Mouse (Mus musculus) right cerebral cortex, postnatal 4 days (tissue): ENCODE data around the gene Ubl7.

Experiments
- DNase-seq: peaks from one replicate; pipeline ENCODE4 v3.0.0-alpha.2; 2022

Ubl7 gene

DNA sequence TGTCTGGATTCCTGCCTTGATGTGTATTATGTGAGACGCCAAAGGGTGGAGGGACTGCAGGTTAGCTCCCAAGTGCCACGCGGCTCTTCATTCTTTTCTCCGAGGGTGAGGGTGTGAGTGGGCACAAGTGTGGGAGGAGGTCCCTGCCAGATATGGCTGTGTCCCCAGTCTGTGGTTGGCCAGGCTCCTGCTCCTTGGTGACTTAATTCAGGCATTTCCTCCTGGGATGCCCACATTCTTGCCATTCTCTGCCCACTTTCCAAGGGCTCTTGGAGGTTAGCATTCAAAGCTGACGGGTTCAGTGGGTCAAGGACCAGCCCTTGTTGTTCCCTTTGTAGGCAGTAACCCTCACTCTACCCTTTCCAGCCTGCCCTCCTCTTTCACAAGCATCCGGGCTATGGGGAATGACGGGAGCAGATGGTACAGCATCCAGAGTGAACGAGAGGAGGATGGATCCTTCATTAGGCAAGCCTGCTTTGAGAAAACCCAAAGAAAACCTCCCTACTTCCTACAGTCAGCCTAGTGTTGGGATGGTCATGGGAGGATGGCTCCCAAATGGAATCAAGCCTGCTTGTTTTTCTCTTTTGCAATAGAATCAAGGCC lies 38.4 kb downstream of the Ubl7 start:
- DNase-seq, result no peak

DNA sequence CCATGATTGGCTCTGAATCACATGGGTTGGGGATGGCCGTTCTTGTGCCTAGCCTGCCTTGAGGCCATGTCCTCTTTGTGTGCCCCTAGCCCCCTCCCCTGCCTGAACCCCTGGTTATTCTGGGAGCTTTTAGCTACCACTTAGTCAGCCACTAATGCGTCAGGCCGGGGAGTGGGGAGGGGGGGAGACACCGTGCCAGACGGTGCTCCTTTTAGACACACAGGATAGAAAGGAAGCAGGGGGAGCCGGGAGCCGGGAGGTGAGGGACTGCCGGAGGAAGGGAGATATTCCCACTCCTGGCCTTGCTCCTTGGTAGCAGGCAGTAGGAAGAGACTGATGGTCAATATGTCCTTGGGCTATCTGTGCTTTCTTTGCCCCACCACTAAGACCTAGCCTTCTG lies 39.1 kb downstream of the Ubl7 start:
- no peak for DNase-seq

DNA sequence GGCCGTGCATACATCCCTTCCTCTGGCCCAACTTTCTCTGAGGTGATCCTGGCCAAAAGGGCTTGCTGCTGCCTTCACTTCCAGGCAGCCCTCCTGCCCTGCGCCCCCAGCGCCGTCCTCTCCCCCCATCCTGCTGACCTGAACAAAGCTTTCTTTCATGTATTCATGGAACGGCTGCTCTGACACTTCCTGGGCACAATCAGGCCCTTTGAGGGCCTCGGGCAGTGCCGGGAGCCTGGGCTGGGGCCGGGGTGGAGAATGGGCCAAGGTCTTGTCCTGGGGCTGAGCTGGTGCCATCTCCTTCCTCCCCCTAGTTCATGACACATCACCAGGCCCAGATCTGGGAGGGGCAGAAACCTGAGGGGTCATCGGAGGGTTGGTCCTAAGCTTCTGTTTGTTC lies 39.7 kb downstream of the Ubl7 start:
- no peak for DNase-seq

DNA sequence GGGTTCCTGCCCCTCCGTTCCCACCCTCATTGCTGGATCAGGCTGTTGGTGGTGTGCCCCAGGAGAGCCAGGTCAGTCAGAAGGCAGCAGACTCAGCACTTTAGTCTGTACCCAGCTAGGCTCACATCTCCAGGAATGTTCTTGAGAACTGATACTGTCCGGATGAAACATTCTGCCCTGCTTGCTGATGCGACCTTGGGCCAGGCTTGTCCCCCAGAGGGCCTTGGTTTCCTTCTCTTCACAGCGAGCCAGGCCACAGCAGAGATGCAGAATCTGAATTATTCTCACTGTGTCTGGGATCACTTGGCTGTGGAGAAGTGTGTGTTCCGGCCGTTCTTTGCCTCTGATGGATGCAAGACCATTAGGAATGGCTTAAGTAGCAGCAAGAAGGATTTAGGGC lies 41.2 kb downstream of the Ubl7 start:
- no peak for DNase-seq

DNA sequence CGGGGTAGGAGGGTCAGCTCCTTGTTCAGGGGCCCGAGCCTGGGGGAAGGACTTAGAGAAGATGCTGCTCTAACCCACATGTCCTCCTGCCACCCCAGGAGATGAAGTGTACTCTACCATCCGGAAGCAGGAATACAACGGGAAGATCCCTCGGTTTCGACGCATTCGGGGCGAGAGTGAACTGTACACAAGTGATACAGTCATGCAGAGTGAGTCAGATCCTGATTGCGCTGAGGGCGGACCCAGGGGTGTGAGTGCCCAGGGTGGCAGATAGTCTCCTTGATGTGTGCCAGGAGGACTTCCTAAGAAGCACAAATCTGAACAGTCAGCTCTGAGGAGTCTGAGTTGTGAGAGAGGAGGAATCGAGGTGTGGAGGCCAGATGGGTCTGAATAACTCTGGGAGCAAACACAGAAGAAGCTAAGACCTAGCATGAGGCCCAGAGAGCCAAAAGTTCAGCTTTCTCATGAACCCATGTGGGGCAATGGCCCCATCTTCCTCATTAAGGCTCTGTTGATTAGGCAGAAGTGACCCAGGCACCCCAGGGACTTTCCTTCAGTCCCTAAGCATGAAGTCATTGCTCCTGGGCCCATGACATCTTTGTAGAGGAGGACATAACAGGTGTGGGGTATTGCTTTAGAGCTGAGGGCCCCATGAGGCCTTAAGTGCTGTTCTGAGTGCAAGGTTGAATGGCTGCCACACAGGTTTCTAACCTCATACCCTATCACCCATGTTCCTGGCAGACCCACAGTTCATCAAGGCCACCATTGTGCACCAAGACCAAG lies 44.4 kb downstream of the Ubl7 start:
- DNase-seq, result no peak

DNA sequence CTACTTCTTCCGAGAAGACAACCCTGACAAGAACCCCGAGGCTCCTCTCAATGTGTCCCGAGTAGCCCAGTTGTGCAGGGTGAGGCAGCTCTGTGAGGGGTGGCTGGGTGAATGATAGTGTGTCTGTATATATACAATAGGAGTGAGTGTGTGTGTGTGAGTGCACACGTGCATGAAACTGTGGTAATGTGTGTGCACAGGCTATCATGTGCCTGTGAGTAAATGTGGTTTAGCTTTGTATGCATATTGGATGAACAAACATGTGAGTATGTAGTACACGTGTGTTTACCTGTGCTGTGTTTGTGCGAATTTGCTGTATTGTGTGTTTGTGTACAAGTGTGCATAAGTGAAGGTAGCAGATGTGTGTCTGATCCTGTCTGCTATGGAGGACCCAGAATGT lies 45.0 kb downstream of the Ubl7 start:
- DNase-seq, result no peak

DNA sequence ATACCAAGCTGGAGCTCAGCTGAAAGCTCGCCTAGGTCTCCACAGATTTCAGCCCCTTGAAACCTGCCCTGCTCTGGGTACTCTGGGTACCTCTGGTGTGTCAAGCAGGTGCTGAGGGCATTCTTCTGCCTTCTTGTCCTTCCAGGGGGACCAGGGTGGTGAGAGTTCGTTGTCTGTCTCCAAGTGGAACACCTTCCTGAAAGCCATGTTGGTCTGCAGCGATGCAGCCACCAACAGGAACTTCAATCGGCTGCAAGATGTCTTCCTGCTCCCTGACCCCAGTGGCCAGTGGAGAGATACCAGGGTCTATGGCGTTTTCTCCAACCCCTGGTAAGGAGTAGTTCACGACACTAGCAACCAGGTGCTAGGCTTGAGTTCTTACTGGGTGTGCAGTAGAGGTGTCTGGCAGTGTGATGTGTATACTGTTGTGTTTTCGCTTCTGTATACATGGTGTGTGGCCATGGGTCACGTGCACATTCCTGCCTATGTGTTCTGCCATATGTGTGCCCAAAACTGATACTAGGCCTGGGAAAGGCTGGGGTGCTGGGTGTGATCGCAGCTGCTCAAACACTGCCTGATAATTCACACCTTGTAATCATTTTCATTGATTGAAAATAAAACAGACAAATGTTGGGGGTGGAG lies 45.5 kb downstream of the Ubl7 start:
- DNase-seq, result no peak

DNA sequence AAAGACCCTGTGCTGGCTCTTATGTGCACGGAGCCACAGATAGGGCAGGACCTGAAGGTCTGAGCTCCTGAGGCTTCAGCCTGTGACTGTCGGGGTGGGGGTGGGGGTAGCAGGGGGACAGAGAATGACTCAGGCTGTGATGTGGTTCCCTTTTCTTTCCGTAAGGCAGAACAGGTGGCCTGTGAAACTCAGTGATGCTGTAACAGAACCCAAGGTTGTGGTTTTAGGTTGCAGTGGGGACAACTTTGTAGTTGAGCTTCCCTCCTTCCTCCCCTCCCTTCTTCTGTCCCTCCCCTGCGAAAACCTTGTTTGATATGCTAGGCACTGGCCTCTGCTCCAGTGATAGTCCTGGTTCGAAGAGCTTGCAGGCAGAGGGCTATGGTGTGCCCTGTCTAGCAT lies 46.1 kb downstream of the Ubl7 start:
- DNase-seq, result no peak

DNA sequence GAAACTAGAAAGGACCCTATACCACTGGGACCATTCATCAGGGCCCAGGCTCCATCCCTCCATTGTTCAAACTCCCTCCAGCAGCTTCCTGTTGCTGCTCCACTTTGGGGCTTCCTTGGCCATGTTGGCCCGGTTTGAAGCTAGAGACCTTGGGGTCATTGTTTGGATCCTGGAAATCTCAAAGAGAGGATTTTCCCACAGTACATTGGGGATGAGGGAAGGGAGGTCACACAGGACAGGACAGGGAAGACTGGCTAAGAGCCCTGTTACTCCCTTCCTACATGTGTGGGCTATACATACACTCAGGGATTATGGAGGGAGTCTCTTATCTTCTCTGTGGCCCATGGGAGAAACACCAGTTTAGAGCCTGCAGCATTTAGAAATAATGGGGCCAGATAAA lies 47.8 kb downstream of the Ubl7 start:
- DNase-seq, result no peak

DNA sequence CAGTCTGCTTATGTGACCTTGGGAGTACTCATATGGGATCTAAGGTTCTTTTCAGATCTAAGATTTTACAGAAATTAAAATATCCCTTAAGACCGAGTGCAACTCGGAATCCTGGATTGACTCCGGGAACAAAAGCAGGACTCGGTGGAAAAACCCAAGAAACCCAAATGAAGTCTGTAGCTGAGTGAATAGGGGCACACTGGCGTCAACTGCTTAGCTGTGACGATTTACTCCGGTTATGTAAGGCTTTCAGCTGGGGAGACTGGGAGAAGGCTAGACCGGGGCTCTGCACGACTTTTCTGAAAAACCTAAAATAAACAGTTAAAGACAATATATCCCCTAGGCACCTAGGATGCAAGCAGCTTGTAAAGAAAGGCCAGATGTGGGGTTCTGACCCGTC lies 48.6 kb downstream of the Ubl7 start:
- no peak for DNase-seq

DNA sequence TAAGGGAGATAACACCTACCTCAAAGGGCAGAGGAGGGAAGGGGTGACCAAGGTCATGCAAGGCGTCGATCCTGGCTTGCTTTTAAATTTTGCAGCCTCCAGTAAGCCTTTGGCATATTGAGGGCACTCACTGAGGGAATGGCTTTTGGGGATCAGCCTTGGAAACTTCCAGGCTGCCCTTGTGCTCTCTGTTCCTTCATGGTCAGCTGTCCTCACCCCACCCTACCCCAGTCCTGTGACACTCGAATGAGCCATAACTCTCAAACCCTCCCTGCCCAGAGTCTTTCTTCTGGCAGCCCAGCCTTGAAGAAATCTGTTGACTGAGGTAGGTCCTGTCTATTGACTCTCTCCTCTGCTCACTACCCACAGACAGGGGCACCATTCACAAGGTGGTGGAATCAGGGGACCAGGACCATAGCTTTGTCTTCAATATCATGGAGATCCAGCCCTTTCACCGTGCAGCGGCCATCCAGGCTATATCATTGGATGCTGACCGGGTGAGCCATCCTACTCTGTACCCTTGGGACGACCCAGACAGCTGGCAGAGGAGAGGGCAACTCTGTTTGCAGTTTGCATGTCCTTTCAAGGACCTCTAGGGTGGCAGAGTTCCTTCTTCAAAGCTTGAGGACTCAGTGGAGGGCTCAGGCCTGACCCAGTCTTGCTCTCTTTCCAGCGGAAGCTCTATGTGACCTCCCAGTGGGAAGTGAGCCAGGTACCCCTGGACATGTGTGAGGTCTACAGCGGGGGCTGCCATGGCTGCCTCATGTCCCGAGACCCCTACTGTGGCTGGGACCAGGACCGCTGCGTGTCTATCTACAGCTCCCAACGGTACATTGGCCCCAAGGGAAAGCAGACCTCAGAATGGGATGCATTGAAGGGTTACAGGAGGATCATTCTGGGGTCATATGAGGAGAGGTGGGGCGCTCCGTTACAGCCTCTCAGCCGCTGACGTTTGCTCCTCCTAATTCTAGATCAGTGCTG lies 49.4 kb downstream of the Ubl7 start:
- no peak for DNase-seq

DNA sequence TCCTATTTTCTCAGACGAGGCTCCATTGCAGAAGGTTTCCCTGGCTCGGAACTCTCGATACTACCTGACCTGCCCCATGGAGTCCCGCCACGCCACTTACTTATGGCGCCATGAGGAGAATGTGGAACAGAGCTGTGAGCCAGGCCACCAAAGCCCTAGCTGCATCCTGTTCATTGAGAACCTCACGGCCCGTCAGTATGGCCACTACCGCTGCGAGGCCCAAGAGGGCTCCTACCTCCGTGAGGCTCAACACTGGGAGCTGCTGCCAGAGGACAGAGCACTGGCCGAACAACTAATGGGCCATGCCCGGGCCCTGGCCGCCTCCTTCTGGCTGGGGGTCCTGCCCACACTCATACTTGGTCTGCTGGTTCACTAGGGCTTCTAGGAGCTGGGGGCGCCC lies 50.4 kb downstream of the Ubl7 start:
- no peak for DNase-seq

DNA sequence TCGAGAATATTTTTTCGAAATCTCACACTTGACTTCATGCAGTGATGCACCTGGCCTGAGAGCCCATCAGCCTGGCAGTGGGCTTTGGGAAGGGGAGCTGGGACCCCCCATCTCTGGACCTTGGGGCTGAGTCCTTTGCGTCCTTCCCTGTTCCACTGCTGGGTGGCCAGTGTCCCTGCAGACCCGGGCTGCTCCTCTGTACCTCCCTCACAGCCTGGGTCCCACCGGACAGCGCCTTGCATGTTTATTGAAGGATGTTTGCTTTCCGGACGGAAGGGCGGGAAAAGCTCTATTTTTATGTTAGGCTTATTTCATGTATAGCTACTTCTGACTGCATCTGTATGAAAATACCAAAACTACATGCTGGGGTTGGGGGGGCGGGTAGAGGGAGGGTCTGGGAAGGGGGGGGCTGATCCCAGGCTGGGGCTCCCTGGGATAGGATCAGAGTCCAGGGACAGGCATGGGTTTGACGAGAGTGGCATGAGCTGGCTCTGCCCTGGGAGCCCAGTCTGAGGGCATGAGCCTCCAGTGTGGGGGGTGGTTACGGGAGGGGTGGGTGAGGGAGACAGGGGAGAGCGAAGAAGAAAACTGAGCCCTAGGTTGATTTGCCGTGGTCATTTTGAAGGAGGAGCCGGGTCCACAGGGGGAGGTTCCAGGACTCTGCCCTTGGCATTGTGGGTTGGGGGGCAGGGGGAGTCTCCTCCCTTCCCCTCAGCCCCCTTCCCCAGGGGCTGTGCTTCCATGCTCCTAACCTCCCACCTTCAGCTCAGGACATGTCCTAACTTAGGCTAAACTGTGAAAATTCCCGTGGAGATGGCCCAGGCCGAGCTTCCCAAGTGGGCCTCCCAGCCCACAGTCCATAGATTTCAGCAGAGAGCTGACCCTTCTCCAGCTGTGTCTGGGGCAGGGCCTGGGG lies 51.3 kb downstream of the Ubl7 start:
- DNase-seq, result no peak

DNA sequence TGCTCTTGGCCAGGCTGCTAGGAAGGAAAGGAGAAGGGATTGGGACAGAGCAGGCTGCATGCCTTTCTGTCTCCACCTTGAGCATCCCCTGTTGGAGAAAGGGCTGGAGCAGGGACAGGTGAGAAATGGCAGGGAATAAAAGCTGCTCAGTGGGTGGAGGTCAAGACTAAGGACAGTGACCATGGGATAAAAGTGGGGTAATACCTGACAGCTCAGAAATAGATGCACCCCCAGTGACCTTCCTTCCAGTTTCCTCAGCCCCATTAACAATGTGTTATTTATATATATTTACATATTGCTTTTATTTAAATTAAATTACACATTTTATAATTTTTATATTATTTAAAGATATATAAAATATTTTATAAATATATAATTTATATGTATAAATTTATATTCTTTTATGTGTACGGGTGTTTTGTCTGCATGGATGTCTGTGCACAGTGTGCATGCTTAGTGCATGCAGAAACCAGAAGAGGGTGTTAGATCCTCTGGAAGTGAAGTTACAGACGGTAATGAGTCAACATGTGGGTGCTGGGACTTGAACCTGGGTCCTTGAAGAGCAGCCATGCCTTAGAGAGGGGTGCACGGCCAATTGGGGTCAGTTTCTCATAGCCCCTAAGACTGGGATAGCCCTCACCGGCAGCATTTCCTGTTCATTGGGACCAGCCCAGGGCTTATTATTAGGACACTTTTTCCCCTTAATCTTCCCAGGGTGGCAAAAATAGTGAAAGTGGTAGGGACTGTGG lies 52.6 kb downstream of the Ubl7 start:
- no peak for DNase-seq

DNA sequence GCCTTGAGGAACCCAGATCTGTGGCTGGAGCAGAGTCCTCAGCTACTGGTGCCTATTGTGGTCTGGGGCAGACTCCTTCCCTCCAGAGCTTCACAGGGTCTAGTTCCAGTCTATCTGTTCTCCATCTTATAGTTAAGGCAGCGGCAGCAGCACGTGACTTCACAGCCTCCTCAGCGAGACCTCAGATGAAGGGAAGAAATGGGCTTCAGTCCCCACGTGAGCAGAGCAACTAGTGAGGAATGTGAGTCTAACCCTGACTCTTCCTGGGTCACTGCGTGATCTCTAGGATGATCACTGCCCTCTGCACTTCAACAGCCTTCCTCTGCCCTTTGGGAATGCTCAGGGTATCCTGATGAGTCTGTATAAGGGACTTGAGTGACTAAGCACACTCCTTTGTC lies 53.2 kb downstream of the Ubl7 start:
- DNase-seq, result no peak

DNA sequence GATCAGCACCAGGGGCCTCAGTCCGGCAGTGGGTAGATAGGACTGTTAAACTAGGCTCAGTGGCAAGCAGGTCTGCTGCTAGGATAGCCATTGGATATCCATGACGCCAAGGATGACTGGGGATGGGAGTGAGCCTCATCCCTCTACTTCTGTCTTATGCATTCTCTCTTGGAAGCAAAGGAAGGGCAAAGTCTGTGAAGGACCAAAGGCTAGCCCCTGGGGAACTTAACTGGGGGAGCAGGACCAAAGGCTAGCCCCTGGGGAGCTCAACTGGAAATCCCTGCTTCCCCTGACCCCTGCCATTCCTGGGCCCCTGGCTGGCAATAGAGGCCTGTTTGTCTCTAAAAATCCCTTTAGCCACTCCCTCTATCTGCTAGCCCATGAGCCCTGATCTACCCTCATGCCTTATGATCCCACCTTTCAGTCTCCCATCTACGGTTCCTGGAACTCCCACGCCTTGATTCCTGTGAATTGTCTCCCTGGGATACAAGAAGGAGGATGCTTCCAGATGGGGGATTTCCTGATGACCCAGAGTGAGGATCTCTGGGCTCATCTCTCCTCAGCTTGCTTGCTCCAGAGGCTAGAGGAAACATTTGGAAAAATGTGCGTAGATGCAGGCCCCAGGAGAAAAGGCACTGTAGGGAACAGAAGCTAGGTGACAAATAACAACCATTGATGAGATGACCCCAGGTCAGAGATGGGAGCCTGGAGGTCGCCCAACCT lies 53.9 kb downstream of the Ubl7 start:
- DNase-seq, result no peak

DNA sequence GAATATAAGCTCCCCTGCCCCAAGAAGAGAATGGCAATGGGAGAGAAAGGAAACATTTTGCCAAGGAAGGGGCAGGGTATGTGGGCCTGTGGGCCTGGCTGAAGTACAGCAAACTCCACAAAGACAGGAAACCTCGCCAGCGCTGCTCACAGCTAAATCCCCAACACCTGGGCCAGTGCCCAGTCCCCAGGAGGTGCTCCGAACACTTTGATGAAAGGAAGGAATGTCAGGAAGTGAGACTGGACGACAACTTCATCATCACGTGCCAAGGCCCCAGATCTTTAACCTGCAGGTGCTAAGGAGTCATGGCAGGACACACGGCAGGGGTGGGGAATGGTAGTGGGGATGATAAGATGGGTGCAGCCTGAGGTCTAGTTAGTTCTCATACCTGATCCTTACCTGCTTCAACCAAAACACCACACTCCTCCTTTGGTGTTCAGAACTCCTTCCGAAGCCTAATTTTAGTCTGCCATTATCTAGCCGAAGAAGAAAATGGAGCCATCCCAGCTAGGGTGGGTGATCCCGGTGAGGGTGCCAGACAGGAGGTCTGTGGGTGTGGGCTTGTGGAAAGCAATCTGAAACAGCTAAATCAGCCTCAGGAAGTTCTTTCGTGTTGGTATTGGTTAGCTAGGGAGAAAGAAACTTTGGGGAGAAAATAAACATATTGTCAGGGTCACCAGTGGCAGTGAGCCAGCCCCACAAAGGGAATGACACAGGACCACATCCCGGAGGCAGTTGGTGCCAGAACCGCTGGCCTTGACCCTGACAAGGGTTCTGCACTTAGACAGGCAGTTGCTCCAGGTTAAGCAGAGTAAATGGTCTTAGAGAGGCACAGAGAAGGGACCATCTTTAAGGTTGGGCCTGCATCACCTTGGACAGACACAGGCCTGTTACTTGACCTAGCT lies 54.8 kb downstream of the Ubl7 start:
- no peak for DNase-seq

DNA sequence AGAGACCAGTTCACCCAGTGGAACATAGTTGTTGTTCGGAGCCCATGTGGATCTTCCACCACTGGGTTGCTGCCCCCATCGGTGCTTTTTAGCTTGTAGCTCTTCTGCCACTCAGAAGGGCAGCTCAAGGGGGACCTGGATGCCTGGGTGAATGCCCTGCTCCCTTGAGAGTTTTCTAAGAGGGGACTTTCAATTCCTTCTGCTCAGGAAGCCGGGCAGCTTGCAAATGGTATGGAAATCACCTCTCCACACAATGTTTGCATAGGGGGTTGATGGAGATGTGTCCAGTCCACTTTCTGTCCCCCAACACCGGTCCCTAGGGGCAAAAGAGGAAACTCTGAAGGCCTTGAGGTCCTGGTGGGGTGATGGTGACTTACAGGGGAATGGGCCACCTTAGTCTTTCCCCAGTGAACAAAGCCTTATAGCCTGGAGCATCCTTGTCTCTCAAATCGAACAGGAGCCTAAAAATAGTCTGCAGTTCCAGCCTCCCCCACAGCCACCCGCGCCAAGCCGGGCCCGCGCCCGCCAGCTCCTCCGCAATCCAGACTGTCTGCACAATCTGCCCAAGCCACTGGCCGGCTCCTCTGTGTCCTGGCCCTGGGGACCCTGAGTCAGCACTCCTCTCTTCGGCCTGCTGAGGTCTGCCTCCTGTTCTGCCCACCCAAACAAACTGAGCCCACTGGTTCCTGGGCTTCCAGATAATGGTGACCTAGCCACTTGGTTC lies 56.6 kb downstream of the Ubl7 start:
- peak; percentile 56 for DNase-seq
